Mouse (Mus musculus) megakaryocyte-erythroid progenitor cell, adult 5 weeks (primary cell): ENCODE data around the gene P2ry13. TPM values are rescaled to one million over a fixed set of nuclear protein-coding genes. Genes with fewer than 3 reads are reported as not detected.

Experiments
- polyA plus RNA-seq: library from polyadenylated mRNA; stranded (reverse); fragments of >175 nt; gene quantifications from 2 replicates; pipeline ENCODE4 v1.2.3, GENCODE M21; 2012

The P2ry13 gene
- 0.06 TPM in 1 of 2 replicates, not detected in the other for polyA plus RNA-seq

DNA sequence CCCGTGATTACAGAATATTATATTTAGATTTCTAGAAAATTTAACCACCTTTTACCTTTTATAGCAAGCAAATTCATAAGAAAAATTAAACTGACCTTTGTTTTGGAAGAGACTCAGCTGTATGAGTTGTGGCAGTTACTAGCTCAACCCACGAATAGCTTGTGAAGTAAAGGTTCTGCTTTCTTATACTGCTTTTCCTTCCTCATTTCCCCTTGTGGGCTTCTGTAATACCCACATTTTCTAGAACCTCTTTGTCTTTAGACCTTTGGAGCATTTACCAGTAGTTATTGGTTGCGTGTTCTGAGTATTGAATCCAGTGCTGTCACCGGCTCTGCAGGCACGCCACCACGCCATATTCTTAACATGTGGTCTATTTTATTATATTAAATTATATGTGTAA is at the start of gene P2ry13:
P2ry13 (minus strand) TSS at position 156 of the 400 bp plus-strand sequence.

DNA sequence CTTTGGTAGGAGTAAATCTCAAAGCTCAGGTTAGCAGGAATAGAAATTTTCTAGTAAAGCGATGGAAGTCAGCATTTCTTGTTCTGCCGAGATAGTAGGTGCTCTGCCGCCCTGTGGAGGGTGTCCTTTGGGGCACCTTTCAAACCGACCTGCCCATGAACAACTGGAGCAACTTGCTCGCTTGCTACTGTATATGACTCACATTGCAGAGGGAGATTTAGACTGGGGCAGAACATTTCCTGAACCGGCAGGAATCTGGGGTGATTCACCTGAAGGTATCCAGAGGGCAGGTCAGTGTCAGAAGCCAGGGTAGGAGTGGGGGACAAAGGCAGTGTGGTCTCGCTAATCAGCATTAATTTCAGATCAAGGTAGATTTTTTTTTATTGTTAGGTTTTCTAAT is 15.7 kb downstream of the P2ry13 start, which contains the start of gene Gpr87:
Gpr87 (minus strand) TSS at position 167 of the 400 bp plus-strand sequence.

Other genes with a start within 250 kb of the P2ry13 start
- gene Med12l, start 205.1 kb downstream of the P2ry13 start, polyA plus RNA-seq: 6.0 and 9.4 TPM in 2 replicates
- 8.9 and 9.3 TPM in 2 replicates for gene Gpr171, start 109.1 kb downstream of the P2ry13 start, polyA plus RNA-seq
- gene P2ry14, start 57.3 kb downstream of the P2ry13 start, polyA plus RNA-seq: 0.27 and 0.78 TPM in 2 replicates
- not detected in 2 replicates for gene Gpr87, start 15.8 kb downstream of the P2ry13 start, polyA plus RNA-seq
- gene P2ry12, start 52.0 kb upstream of the P2ry13 start, polyA plus RNA-seq: not detected in 2 replicates
- 0.01 and 0.03 TPM in 2 replicates for gene Igsf10, start 133.5 kb upstream of the P2ry13 start, polyA plus RNA-seq